Mouse (Mus musculus): ENCODE results near the gene Mgmt. TPM values are rescaled to one million over a fixed set of nuclear protein-coding genes. Genes with fewer than 3 reads are reported as not detected.

Mgmt gene
- polyA plus RNA-seq, 1 experiment from 2014 or later = 4.0 TPM

DNA sequence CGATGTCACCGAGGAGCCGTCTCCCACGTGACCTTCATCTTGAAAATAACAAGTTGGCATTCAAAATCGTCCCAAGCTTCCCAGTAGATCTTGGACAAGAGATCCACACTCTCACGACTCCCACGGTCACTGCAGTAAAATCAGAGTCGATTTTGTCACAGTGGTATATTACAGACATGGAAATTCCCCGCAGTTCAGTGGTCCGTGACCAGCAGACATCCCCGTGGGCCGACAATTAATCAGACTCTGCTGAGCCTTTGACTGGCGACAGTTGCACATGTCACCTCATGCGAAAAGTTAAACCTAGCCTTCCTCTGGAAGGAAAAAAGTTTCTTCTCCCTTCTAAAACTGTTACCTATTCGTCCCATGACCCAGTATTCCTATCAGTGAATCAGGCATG is 106.8 kb downstream of the Mgmt start:
- Histone ChIP-seq H3K27me3 (replicated peaks) (no peaks in the 10 kb centered on the region), H3K9me3 (replicated peaks) (no peaks in the 10 kb centered on the region), H3K4me1 (replicated peaks) (peaks cover 13% of the 10 kb centered on the region), H3K36me3 (no peaks in the 10 kb centered on the region), H3K4me3 (no peak overlapping the region), H3K27ac (ENCODE audit: poor library complexity, severe bottlenecking) (no peak overlapping the region), H3K9ac (no peak overlapping the region), H3K4me2 (no peak overlapping the region)
- WGBS = 78% methylated on average over 15 of the region's 15 CpGs
- ATAC-seq (ENCODE audit: insufficient number of reproducible peaks, low FRiP score) = no peak

DNA sequence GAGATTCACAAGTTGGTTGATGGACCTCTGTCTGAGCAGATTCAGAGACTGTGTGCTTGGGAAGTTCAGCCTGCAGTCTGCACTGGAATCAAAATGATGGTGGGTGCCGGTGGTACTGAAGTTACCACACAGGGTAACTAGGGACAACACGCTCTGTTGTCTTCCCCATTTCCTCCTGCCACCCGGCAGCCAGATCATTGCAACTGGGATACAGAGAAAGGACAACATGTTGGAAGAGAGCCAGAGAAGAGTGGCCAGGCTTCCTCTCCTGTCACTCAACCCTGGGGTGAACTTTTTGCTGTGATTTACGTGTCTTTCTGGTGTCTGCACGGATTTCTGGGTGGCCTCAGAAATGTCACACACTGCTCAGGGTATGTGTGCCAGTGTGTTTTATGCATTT is 107.4 kb downstream of the Mgmt start:
- H3K9ac ChIP-seq = no peak overlapping the region
- H3K27ac ChIP-seq (ENCODE audit: poor library complexity, severe bottlenecking) = no peak overlapping the region
- no peak overlapping the region for H3K4me2 ChIP-seq
- H3K4me1 ChIP-seq (replicated peaks) = peaks cover 13% of the 10 kb centered on the region
- H3K9me3 ChIP-seq (replicated peaks) = no peaks in the 10 kb centered on the region
- no peak overlapping the region for H3K4me3 ChIP-seq
- no peaks in the 10 kb centered on the region for H3K27me3 ChIP-seq (replicated peaks)
- 19% methylated on average over 5 of the region's 5 CpGs for WGBS
- H3K36me3 ChIP-seq = no peaks in the 10 kb centered on the region
- no peak for ATAC-seq (ENCODE audit: insufficient number of reproducible peaks, low FRiP score)

DNA sequence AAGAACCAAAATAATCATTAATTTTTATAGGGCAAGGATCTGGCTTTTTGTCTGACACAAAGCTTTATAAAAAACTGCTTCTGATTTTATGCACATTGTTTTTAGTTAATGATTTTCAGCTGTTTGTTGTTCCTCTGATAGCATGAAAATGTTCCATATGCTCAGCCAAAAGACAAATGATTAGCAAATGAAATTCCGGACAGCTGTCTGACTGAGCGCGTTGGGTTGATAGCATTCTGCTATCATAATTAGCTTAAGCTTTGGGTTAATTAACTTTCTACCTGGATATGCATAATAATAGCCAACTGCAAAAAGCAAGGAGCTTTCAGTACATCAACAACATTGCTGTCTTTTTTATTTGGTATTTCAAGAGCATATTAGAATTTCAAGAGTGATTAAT is 108.0 kb downstream of the Mgmt start:
- Histone ChIP-seq H3K27ac (ENCODE audit: poor library complexity, severe bottlenecking) (no peak overlapping the region), H3K9me3 (replicated peaks) (no peaks in the 10 kb centered on the region), H3K36me3 (no peaks in the 10 kb centered on the region), H3K4me1 (replicated peaks) (peaks cover 13% of the 10 kb centered on the region), H3K27me3 (replicated peaks) (no peaks in the 10 kb centered on the region), H3K9ac (no peak overlapping the region), H3K4me3 (no peak overlapping the region), H3K4me2 (no peak overlapping the region)
- WGBS = 61% methylated on average over 3 of the region's 3 CpGs
- no peak for ATAC-seq (ENCODE audit: insufficient number of reproducible peaks, low FRiP score)

DNA sequence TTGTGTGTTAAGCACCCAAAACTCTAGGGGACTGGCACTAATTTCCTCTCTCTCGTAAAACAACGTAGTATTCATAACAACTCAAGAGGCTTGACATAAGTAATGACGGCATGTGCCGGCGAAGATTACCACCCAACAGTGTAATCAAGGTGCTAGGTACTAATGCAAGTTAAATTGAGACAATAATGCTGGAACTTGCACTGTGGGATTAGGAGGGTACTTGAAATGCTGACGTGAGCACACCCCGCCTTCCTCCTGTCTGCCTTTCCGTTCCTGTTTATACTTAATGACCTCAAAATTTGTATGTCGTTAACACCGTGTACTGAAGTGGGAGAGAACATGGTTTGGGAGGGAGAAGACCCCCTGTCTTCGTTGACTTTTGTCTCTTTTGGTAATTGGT is 110.9 kb downstream of the Mgmt start:
- Histone ChIP-seq H3K9me3 (replicated peaks) (no peaks in the 10 kb centered on the region), H3K4me3 (no peak overlapping the region), H3K4me1 (replicated peaks) (peaks cover 17% of the 10 kb centered on the region), H3K27me3 (replicated peaks) (no peaks in the 10 kb centered on the region), H3K9ac (no peak overlapping the region), H3K36me3 (no peaks in the 10 kb centered on the region), H3K4me2 (no peak overlapping the region), H3K27ac (ENCODE audit: poor library complexity, severe bottlenecking) (no peak overlapping the region)
- ATAC-seq (ENCODE audit: insufficient number of reproducible peaks, low FRiP score) = no peak
- WGBS = 66% methylated on average over 11 of the region's 11 CpGs

DNA sequence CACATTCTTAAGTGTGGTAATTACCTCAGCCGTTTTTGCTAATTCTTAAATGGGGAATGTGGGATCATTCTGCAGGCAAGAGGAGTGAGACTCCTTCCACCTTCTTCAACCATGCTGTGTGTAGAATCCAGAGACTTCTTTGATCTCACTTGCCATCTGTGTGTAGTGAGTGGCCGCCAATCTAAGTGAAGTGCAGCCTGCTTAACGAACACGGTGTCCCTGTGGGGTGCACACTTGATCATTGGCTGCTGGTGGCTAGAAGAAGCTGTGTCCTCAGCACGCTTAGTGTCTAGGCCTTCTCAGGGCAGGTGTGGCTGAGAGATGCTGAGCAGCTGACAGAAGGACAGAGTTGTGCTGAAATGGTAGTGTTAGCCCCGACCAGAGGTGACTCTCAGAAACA is 113.9 kb downstream of the Mgmt start:
- Histone ChIP-seq H3K36me3 (no peaks in the 10 kb centered on the region), H3K9ac (no peak overlapping the region), H3K27ac (ENCODE audit: poor library complexity, severe bottlenecking) (no peak overlapping the region), H3K4me2 (no peak overlapping the region), H3K27me3 (replicated peaks) (no peaks in the 10 kb centered on the region), H3K4me1 (replicated peaks) (peaks cover 7% of the 10 kb centered on the region), H3K9me3 (replicated peaks) (no peaks in the 10 kb centered on the region), H3K4me3 (no peak overlapping the region)
- 68% methylated on average over 6 of the region's 6 CpGs for WGBS
- no peak for ATAC-seq (ENCODE audit: insufficient number of reproducible peaks, low FRiP score)

DNA sequence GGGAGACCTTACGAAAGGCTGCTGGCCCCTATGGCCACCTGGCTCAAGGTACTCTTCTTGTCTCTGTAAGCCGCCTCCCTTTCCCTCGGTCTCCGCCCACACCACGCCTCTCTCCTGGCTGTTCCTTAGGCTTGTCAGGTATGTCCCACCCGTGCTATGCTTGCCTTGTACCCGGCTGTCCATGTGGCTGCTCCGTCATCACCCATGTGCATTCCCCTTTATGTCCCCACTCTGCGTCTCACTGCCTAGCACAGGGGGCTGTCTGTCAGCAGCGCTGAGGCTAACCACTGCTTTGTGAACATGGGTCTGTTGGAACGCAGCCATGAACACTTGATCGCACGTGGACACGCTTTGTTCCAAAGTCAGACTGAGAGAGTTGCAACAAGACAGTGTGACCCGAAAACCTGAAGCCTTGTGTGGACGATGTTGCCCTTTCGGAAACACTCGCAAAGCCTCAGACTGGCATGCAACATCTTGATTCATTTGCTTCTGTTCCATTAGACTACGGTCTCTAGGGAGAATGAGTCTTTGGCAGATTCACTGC is 115.4 kb downstream of the Mgmt start:
- Histone ChIP-seq H3K9me3 (replicated peaks) (no peaks in the 10 kb centered on the region), H3K27ac (ENCODE audit: poor library complexity, severe bottlenecking) (no peak overlapping the region), H3K9ac (no peak overlapping the region), H3K36me3 (no peaks in the 10 kb centered on the region), H3K4me2 (no peak overlapping the region), H3K4me3 (no peak overlapping the region), H3K4me1 (replicated peaks) (peaks cover 4% of the 10 kb centered on the region; the same call in 1 of the 2 replicates), H3K27me3 (replicated peaks) (no peaks in the 10 kb centered on the region)
- WGBS = 76% methylated on average over 19 of the region's 19 CpGs
- no peak; the same call in 1 of the 2 replicates for ATAC-seq (ENCODE audit: insufficient number of reproducible peaks, low FRiP score)

DNA sequence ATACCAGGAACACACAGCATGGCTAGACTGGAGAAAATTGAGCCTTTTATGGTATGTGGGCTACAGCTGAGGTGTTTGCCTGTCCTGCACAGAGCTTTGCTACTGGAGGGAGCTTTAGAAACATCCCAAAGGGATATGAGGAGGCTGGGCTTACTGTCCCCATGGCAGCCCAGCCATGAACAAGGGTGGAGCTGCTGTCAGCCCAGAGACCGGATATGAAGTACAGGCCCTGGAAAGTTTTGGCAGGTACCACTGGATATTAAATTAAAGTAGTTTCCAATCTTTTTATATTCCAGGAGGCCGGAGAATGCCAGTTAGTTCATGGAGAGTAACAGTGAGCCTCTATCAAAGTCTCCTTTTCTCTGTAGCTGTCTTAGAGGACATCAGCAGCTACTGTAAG is 116.0 kb downstream of the Mgmt start:
- WGBS = 68% methylated on average over 2 of the region's 2 CpGs
- ATAC-seq (ENCODE audit: insufficient number of reproducible peaks, low FRiP score) = no peak

DNA sequence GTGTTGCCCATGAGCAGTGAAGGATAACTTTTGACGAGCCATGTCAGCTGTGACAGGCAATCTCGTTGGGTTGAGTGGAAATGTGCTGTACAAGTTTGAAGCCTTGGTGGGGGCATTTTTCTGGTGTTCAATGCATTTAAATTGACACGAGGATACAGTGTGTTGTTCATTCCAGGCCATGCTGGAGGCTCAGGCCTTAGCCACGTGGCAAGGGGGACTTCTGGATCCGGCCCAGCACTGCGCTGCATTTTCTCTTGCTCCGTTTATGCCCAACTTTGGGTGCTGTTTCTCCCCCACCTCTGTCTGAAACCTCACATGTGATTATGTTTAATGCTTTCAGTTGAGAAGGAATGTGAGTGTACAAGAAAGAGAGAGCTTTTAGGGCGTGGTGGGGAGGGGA is 118.3 kb downstream of the Mgmt start:
- no peaks in the 10 kb centered on the region for H3K36me3 ChIP-seq
- peaks cover 4% of the 10 kb centered on the region; the same call in 1 of the 2 replicates for H3K4me1 ChIP-seq (replicated peaks)
- WGBS = 72% methylated on average over 8 of the region's 8 CpGs
- no peak for ATAC-seq (ENCODE audit: insufficient number of reproducible peaks, low FRiP score)
- H3K9me3 ChIP-seq (replicated peaks) = no peaks in the 10 kb centered on the region
- H3K9ac ChIP-seq = no peak overlapping the region
- H3K4me2 ChIP-seq = no peak overlapping the region
- H3K27ac ChIP-seq (ENCODE audit: poor library complexity, severe bottlenecking) = no peak overlapping the region
- no peaks in the 10 kb centered on the region for H3K27me3 ChIP-seq (replicated peaks)
- no peak overlapping the region for H3K4me3 ChIP-seq

More for the DNA sequence above, 116.0 kb downstream of the Mgmt start:
- Histone ChIP-seq H3K9me3 (replicated peaks) (no peaks in the 10 kb centered on the region), H3K36me3 (no peaks in the 10 kb centered on the region), H3K27me3 (replicated peaks) (no peaks in the 10 kb centered on the region), H3K27ac (ENCODE audit: poor library complexity, severe bottlenecking) (no peak overlapping the region), H3K4me3 (no peak overlapping the region), H3K4me1 (replicated peaks) (peaks cover 4% of the 10 kb centered on the region; the same call in 1 of the 2 replicates), H3K4me2 (no peak overlapping the region), H3K9ac (no peak overlapping the region)

DNA sequence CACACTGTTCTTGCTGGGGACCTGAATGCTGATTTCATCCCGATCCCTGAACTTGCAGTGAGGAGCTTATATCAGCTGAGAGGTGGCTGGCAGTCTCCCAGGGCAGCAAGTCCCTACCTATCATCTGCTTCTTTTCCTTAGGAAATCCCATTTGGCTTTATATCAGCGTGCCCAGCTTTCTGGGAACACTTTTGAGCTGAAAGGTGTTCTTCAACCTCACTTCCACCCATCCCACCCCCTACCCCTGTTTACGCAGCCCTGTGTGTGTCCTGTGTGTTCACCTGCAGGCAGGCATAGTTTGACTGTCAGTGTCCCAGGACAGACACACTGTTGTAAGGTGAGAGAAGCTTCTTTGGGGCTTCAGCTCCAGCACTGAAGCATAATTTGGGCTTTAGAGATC is 119.0 kb downstream of the Mgmt start:
- H3K27me3 ChIP-seq (replicated peaks) = no peaks in the 10 kb centered on the region
- no peaks in the 10 kb centered on the region for H3K9me3 ChIP-seq (replicated peaks)
- H3K4me3 ChIP-seq = no peak overlapping the region
- H3K27ac ChIP-seq (ENCODE audit: poor library complexity, severe bottlenecking) = no peak overlapping the region
- H3K4me1 ChIP-seq (replicated peaks) = peaks cover 4% of the 10 kb centered on the region; the same call in 1 of the 2 replicates
- H3K4me2 ChIP-seq = no peak overlapping the region
- H3K36me3 ChIP-seq = no peaks in the 10 kb centered on the region
- ATAC-seq (ENCODE audit: insufficient number of reproducible peaks, low FRiP score) = no peak
- H3K9ac ChIP-seq = no peak overlapping the region
- 45% methylated on average over 3 of the region's 3 CpGs for WGBS

DNA sequence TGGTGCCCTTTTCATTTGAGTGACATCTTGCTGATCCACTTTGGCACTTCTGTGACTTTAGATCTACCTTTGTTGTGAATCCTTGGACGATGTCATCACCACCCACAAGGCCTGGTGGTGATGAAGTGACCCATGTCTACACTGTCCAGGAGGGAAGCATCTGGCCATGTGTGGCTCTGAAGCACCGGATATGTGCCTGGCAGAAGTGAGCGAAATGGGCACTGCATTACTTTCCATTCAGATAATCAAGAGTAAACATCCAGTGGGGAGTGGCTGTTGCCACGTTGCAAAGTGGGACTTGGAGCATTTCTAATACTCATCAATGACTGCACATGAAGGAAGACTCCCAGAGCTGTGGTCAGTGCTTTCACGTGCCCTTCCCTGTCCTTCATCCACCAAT is 124.2 kb downstream of the Mgmt start:
- no peak overlapping the region for H3K4me3 ChIP-seq
- H3K4me2 ChIP-seq = no peak overlapping the region
- H3K9me3 ChIP-seq (replicated peaks) = no peaks in the 10 kb centered on the region
- H3K27ac ChIP-seq (ENCODE audit: poor library complexity, severe bottlenecking) = no peak overlapping the region
- no peaks in the 10 kb centered on the region for H3K4me1 ChIP-seq (replicated peaks)
- no peak overlapping the region for H3K9ac ChIP-seq
- H3K36me3 ChIP-seq = no peaks in the 10 kb centered on the region
- H3K27me3 ChIP-seq (replicated peaks) = no peaks in the 10 kb centered on the region
- ATAC-seq (ENCODE audit: insufficient number of reproducible peaks, low FRiP score) = no peak
- WGBS = 88% methylated on average over 5 of the region's 5 CpGs

DNA sequence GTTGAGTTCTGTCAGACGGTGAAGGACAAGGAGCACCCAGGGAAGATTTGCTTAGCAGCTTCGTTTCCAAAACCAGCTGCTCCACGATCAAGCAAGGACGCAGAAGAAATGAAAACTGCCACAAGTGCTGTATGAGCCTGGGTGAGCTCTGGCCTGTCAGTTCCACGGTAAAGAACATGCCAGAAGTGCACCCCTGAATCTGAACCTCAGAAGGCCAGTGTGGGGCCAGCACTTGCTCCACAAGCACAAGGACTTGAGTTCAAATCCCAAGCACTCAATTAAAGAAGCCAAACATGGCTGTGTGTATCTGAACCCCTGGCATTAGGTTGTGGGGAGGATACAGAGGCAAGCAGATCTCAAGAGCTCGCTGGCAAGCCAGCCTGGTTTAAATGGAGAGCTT is 125.8 kb downstream of the Mgmt start:
- no peaks in the 10 kb centered on the region for H3K27me3 ChIP-seq (replicated peaks)
- H3K4me2 ChIP-seq = no peak overlapping the region
- H3K9ac ChIP-seq = no peak overlapping the region
- ATAC-seq (ENCODE audit: insufficient number of reproducible peaks, low FRiP score) = no peak
- H3K4me1 ChIP-seq (replicated peaks) = no peaks in the 10 kb centered on the region
- no peak overlapping the region for H3K4me3 ChIP-seq
- 81% methylated on average over 6 of the region's 6 CpGs for WGBS
- no peaks in the 10 kb centered on the region for H3K36me3 ChIP-seq
- no peak overlapping the region for H3K27ac ChIP-seq (ENCODE audit: poor library complexity, severe bottlenecking)
- no peaks in the 10 kb centered on the region for H3K9me3 ChIP-seq (replicated peaks)

DNA sequence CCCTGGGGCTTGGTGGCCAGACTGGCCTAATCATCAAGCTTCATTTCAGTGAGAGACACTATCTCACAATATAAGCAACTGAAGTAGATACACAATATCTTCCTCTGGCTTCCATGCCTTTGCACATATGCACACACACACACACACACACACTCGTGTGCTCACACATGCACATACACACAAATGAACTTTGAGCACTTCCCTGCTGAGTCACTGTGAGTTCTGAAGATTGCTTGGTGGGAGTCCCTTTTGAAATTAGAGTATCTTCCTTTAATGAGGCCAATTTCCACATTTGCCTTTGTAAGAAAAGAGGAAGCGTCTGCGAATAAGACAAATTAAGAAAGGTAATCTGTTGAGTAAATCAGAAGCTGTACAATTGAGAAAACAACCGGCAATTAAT is 136.4 kb downstream of the Mgmt start:
- no peaks in the 10 kb centered on the region for H3K4me1 ChIP-seq (replicated peaks)
- H3K4me3 ChIP-seq = no peak overlapping the region
- H3K36me3 ChIP-seq = no peaks in the 10 kb centered on the region
- no peaks in the 10 kb centered on the region for H3K27me3 ChIP-seq (replicated peaks)
- H3K9ac ChIP-seq = no peak overlapping the region
- 82% methylated on average over 4 of the region's 4 CpGs for WGBS
- H3K4me2 ChIP-seq = no peak overlapping the region
- no peak for ATAC-seq (ENCODE audit: insufficient number of reproducible peaks, low FRiP score)
- peaks cover 10% of the 10 kb centered on the region for H3K9me3 ChIP-seq (replicated peaks)
- no peak overlapping the region for H3K27ac ChIP-seq (ENCODE audit: poor library complexity, severe bottlenecking)

All from heart, embryonic 12.5 days (tissue).